Mouse (Mus musculus) limb, embryonic 14.5 days (tissue): ENCODE measurements at regions not wholly inside any gene's neighbourhood (a gene's known extent, or its start where the extent isn't known, plus 50 kb on each side); places are given as distances from the start of the nearest gene placed in this dataset.

ENCODE experiments used
- ATAC-seq: fragments of 200-750 bp; cut with Nextera tagmentation; 2 replicates; pipeline ENCODE4 v1.8.0; 2017; ENCODE audit warnings: low read depth, moderate number of reproducible peaks, moderate TSS enrichment; ENCODE audit not compliant: low FRiP score
- DNase-seq: peaks from one replicate; pipeline ENCODE4 v3.0.0-alpha.2; 2015; ENCODE audit warnings: low spot score
- H3K27ac ChIP-seq: fragments of 300-500 bp; sonication (generic); replicated peaks from 2 replicates; pipeline ENCODE4 v1.5.1; 2014; ENCODE audit warnings: low read depth, mild to moderate bottlenecking, low read length, moderate library complexity, mixed read lengths
- H3K27me3 ChIP-seq: fragments of 300-500 bp; sonication (generic); 2 replicates; pipeline ENCODE4 v1.6.1; 2014; ENCODE audit warnings: low read length, mixed read lengths; ENCODE audit not compliant: control insufficient read depth, insufficient read depth
- H3K36me3 ChIP-seq: fragments of 300-500 bp; sonication (generic); 2 replicates; pipeline ENCODE4 v1.6.1; 2014; ENCODE audit warnings: mild to moderate bottlenecking, low read length, moderate library complexity, mixed read lengths; ENCODE audit not compliant: control insufficient read depth, insufficient read depth
- H3K4me1 ChIP-seq: fragments of 300-500 bp; sonication (generic); 2 replicates; pipeline ENCODE4 v1.6.1; 2014; ENCODE audit warnings: antibody characterized with exemption, low read length, mixed read lengths; ENCODE audit not compliant: control insufficient read depth, insufficient read depth
- H3K4me2 ChIP-seq: fragments of 300-500 bp; sonication (generic); replicated peaks from 2 replicates; pipeline ENCODE4 v1.6.1; 2014; ENCODE audit warnings: low read depth, mild to moderate bottlenecking, low read length, moderate library complexity; ENCODE audit not compliant: severe bottlenecking
- H3K4me3 ChIP-seq: fragments of 300-500 bp; sonication (generic); replicated peaks from 2 replicates; pipeline ENCODE4 v1.5.1; 2014; ENCODE audit warnings: low read length
- H3K9ac ChIP-seq: fragments of 300-500 bp; sonication (generic); 2 replicates; pipeline ENCODE4 v1.6.1; 2014; ENCODE audit warnings: mild to moderate bottlenecking, low read depth, low read length, moderate library complexity; ENCODE audit not compliant: severe bottlenecking
- H3K9me3 ChIP-seq: fragments of 300-500 bp; sonication (generic); 2 replicates; pipeline ENCODE4 v1.6.1; 2016; ENCODE audit warnings: low read length; ENCODE audit not compliant: control insufficient read depth
- POLR2A ChIP-seq: fragments of 200-500 bp; IDR thresholded peaks from 2 replicates; pipeline ENCODE4 v1.8.0; 2012; ENCODE audit warnings: inconsistent platforms, mild to moderate bottlenecking, moderate library complexity, borderline replicate concordance; ENCODE audit not compliant: insufficient read depth, insufficient read length; ENCODE audit errors: extremely low read depth
- WGBS: fragments of 180-500 bp; shearing (Covaris S2); extraction: QIAGEN DNeasy Blood & Tissue Kit; methylation state at CpG from one replicate; pipeline ENCODE4 v1.1.7; 2014; 5-methylcytosine and 5-hydroxymethylcytosine counted together

DNA sequence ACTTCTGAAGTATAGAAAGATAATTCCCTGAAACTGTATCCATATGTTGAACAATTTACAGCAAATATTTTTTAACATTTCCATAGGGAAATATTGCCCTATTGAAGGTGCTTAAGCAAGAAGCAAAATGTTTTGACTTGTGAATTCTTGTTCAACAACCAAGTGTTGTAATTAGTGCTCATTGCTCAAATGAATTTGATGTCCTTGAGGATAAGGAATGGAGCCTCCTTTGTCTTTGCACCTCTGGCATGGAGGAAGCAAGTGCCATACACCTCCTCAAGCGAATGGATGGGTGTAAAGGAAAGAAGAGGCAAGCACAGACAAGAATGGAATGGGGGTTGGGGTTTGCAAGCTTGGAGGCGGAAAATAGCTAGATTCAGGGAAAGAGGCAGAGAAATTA, 59.2 kb upstream of the Agbl1 start:
- Histone ChIP-seq H3K4me3 (no peak overlapping the region), H3K27me3 (no peaks in the 10 kb centered on the region), H3K27ac (no peak overlapping the region), H3K9me3 (no peaks in the 10 kb centered on the region), H3K9ac (no peak overlapping the region), H3K4me2 (no peak overlapping the region), H3K36me3 (no peaks in the 10 kb centered on the region), H3K4me1 (no peaks in the 10 kb centered on the region)
- ATAC-seq, result no peak
- WGBS, result 88% methylated on average over 2 of the region's 2 CpGs
- DNase-seq, result no peak
- no peak for TF ChIP-seq POLR2A

DNA sequence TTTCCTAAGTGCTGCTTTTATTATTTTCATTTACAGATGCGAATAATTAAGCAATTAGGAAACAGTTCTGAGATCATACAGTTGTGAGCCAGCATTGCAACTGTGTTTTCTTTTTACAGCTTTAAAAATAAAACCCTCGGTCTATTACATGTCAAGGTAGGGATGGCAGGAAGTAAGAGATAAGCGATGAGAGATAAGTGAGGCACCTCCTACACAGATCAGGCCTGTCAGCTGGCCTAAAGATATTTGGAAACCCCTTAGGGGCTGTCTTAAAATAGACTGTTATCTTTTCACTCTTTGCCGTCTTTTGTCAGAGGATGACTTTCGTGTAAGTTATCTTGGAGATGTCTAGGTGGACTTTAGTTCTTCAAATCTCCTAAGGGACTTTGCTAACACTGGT, 53.5 kb upstream of the Agbl1 start:
- H3K4me3 ChIP-seq, result no peak overlapping the region
- TF ChIP-seq POLR2A, result no peak
- H3K36me3 ChIP-seq, result no peaks in the 10 kb centered on the region
- no peaks in the 10 kb centered on the region for H3K27me3 ChIP-seq
- H3K9me3 ChIP-seq, result no peaks in the 10 kb centered on the region
- DNase-seq (no peak), ATAC-seq (no peak)
- no peak overlapping the region for H3K27ac ChIP-seq
- H3K9ac ChIP-seq, result no peak overlapping the region
- 69% methylated on average over 5 of the region's 5 CpGs for WGBS
- H3K4me1 ChIP-seq, result no peaks in the 10 kb centered on the region
- H3K4me2 ChIP-seq, result no peak overlapping the region

DNA sequence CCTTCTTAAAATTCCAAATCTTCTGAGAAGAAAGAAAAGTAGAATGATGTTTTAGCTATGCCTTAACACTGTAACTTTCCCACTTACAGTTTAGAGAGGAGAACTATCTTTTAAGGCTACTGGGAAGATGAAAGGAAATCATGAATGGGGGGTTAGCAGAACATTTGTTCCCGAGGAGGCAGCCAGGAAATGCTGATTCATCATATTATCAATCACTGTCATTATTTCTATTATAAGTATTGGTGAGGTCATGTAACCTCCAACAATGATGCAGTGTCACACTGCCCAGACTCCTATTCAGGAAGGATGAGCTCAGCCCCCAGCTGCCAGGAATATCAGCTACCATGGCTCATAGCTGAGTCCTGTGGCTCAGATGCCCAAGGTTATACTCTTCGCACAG, 52.3 kb upstream of the Agbl1 start:
- no peak overlapping the region for H3K9ac ChIP-seq
- H3K9me3 ChIP-seq, result no peaks in the 10 kb centered on the region
- TF ChIP-seq POLR2A, result no peak
- H3K27me3 ChIP-seq, result no peaks in the 10 kb centered on the region
- H3K27ac ChIP-seq, result no peak overlapping the region
- no peak overlapping the region for H3K4me3 ChIP-seq
- no peak overlapping the region for H3K4me2 ChIP-seq
- DNase-seq (no peak), ATAC-seq (no peak)
- no peaks in the 10 kb centered on the region for H3K36me3 ChIP-seq
- H3K4me1 ChIP-seq, result no peaks in the 10 kb centered on the region
- WGBS, result 75% methylated on average over 2 of the region's 2 CpGs
